Mouse (Mus musculus): ENCODE measurements around the gene Atad1. TPM values are rescaled to one million over a fixed set of nuclear protein-coding genes. Genes with fewer than 3 reads are reported as not detected.
"Not testable (repeated sequence)": the region's sequence is repeated elsewhere in the genome, so short reads cannot be mapped to it uniquely, and the experiment has no call there.

Atad1 gene
- polyA plus RNA-seq, 1 experiment from 2014 or later, result 71.5 TPM

- Histone ChIP-seq H3K4me1 (ENCODE audit: control insufficient read depth, insufficient read depth, low read length) (no peaks in the 10 kb centered on the region), H3K4me2 (ENCODE audit: low read depth, severe bottlenecking) (peak overlapping the region; percentile 73), H3K4me3 (ENCODE audit: low read depth, low read length) (peak overlapping the region; percentile 94), H3K27ac (replicated peaks; ENCODE audit: low read depth, low read length) (peak overlapping the region; percentile 68), H3K9me3 (ENCODE audit: control insufficient read depth, low read length) (no peaks in the 10 kb centered on the region), H3K36me3 (ENCODE audit: control insufficient read depth, insufficient read depth, low read length) (no peaks in the 10 kb centered on the region), H3K27me3 (ENCODE audit: control insufficient read depth, insufficient read depth, low read length) (no peaks in the 10 kb centered on the region), H3K9ac (ENCODE audit: low read length) (peak overlapping the region; percentile 93)
- peak; percentile 95 for ATAC-seq (ENCODE audit: insufficient number of reproducible peaks, low FRiP score, low TSS enrichment, low read depth)
- DNase-seq (ENCODE audit: low spot score), result peak; percentile 93
- whole genome bisulfite sequencing, result under 1% methylated on average over 63 of the region's 63 CpGs
These were observed 27.6 kb downstream of the Atad1 start for GRCm38 (mm10) chr19:32711761-32712541.

GRCm38 (mm10) chr19:32710288-32710687 is 29.3 kb downstream of the Atad1 start:
- Histone ChIP-seq H3K4me1 (ENCODE audit: control insufficient read depth, insufficient read depth, low read length) (no peaks in the 10 kb centered on the region), H3K27me3 (ENCODE audit: control insufficient read depth, insufficient read depth, low read length) (no peaks in the 10 kb centered on the region), H3K9me3 (ENCODE audit: control insufficient read depth, low read length) (no peaks in the 10 kb centered on the region), H3K27ac (replicated peaks; ENCODE audit: low read depth, low read length) (no peak overlapping the region), H3K4me2 (ENCODE audit: low read depth, severe bottlenecking) (no peak overlapping the region), H3K4me3 (ENCODE audit: low read depth, low read length) (no peak overlapping the region), H3K9ac (ENCODE audit: low read length) (no peak overlapping the region), H3K36me3 (ENCODE audit: control insufficient read depth, insufficient read depth, low read length) (no peaks in the 10 kb centered on the region)
- DNase-seq (ENCODE audit: low spot score) (no peak), ATAC-seq (ENCODE audit: insufficient number of reproducible peaks, low FRiP score, low TSS enrichment, low read depth) (no peak)
- 84% methylated on average over 3 of the region's 3 CpGs for WGBS

- Histone ChIP-seq H3K27ac (replicated peaks; ENCODE audit: low read depth, low read length) (no peak overlapping the region), H3K36me3 (ENCODE audit: control insufficient read depth, insufficient read depth, low read length) (0 out of 2 replicates have a peak, but pooled peaks cover 2% of the 10 kb centered on the region), H3K4me1 (ENCODE audit: control insufficient read depth, insufficient read depth, low read length) (no peaks in the 10 kb centered on the region), H3K9me3 (ENCODE audit: control insufficient read depth, low read length) (no peaks in the 10 kb centered on the region), H3K27me3 (ENCODE audit: control insufficient read depth, insufficient read depth, low read length) (no peaks in the 10 kb centered on the region), H3K9ac (ENCODE audit: low read length) (no peak overlapping the region), H3K4me2 (ENCODE audit: low read depth, severe bottlenecking) (no peak overlapping the region), H3K4me3 (ENCODE audit: low read depth, low read length) (no peak overlapping the region)
- ATAC-seq (ENCODE audit: insufficient number of reproducible peaks, low FRiP score, low TSS enrichment, low read depth) (no peak), DNase-seq (ENCODE audit: low spot score) (no peak)
- WGBS, result 90% methylated on average over 5 of the region's 5 CpGs
These were observed 30.6 kb downstream of the Atad1 start for GRCm38 (mm10) chr19:32708996-32709395.

DNA sequence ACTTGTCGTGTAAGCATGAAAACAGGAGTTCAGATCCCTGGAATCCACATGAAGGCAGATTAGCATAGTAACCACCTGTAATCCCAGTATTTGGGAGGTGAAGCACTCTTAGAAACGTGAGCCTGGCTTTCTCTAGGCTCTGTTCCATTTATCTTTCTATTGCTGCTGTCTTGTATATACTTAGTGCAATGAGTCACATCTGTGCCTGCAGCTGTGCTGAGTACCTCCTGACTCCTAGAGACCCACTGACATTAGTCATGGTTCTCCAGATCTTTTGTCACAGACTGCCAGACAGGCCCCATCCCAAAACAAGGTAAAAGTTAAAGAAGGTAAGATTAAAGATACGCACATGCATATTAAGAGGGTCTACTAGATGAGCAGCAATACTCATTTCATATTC is 37.4 kb downstream of the Atad1 start:
- H3K27me3 ChIP-seq (ENCODE audit: control insufficient read depth, insufficient read depth, low read length), result no peaks in the 10 kb centered on the region
- H3K4me1 ChIP-seq (ENCODE audit: control insufficient read depth, insufficient read depth, low read length), result no peaks in the 10 kb centered on the region
- H3K36me3 ChIP-seq (ENCODE audit: control insufficient read depth, insufficient read depth, low read length), result peaks cover 5% of the 10 kb centered on the region
- DNase-seq (ENCODE audit: low spot score), result no peak
- H3K4me2 ChIP-seq (ENCODE audit: low read depth, severe bottlenecking), result no peak overlapping the region
- no peak for ATAC-seq (ENCODE audit: insufficient number of reproducible peaks, low FRiP score, low TSS enrichment, low read depth)
- H3K9me3 ChIP-seq (ENCODE audit: control insufficient read depth, low read length), result no peaks in the 10 kb centered on the region
- H3K4me3 ChIP-seq (ENCODE audit: low read depth, low read length), result no peak overlapping the region
- 86% methylated on average over 3 of the region's 3 CpGs for WGBS
- no peak overlapping the region for H3K9ac ChIP-seq (ENCODE audit: low read length)
- no peak overlapping the region for H3K27ac ChIP-seq (replicated peaks; ENCODE audit: low read depth, low read length)

- no peak for ATAC-seq (ENCODE audit: insufficient number of reproducible peaks, low FRiP score, low TSS enrichment, low read depth)
- H3K9ac ChIP-seq (ENCODE audit: low read length), result no peak overlapping the region
- H3K27ac ChIP-seq (replicated peaks; ENCODE audit: low read depth, low read length), result no peak overlapping the region
- no peaks in the 10 kb centered on the region for H3K4me1 ChIP-seq (ENCODE audit: control insufficient read depth, insufficient read depth, low read length)
- WGBS, result 89% methylated on average over 2 of the region's 2 CpGs
- DNase-seq (ENCODE audit: low spot score), result no peak
- H3K36me3 ChIP-seq (ENCODE audit: control insufficient read depth, insufficient read depth, low read length), result peaks cover 6% of the 10 kb centered on the region
- no peaks in the 10 kb centered on the region for H3K27me3 ChIP-seq (ENCODE audit: control insufficient read depth, insufficient read depth, low read length)
- no peak overlapping the region for H3K4me3 ChIP-seq (ENCODE audit: low read depth, low read length)
- H3K4me2 ChIP-seq (ENCODE audit: low read depth, severe bottlenecking), result no peak overlapping the region
- no peaks in the 10 kb centered on the region for H3K9me3 ChIP-seq (ENCODE audit: control insufficient read depth, low read length)
These were observed 42.9 kb downstream of the Atad1 start for GRCm38 (mm10) chr19:32696674-32697073.

- Histone ChIP-seq H3K9me3 (ENCODE audit: control insufficient read depth, low read length) (no peaks in the 10 kb centered on the region), H3K27me3 (ENCODE audit: control insufficient read depth, insufficient read depth, low read length) (no peaks in the 10 kb centered on the region), H3K4me2 (ENCODE audit: low read depth, severe bottlenecking) (no peak overlapping the region), H3K9ac (ENCODE audit: low read length) (no peak overlapping the region), H3K36me3 (ENCODE audit: control insufficient read depth, insufficient read depth, low read length) (peaks cover 4% of the 10 kb centered on the region), H3K27ac (replicated peaks; ENCODE audit: low read depth, low read length) (no peak overlapping the region), H3K4me1 (ENCODE audit: control insufficient read depth, insufficient read depth, low read length) (no peaks in the 10 kb centered on the region), H3K4me3 (ENCODE audit: low read depth, low read length) (no peak overlapping the region)
- no peak for DNase-seq (ENCODE audit: low spot score)
- WGBS, result 87% methylated on average over 6 of the region's 6 CpGs
- ATAC-seq (ENCODE audit: insufficient number of reproducible peaks, low FRiP score, low TSS enrichment, low read depth), result no peak
These were observed 49.9 kb downstream of the Atad1 start for GRCm38 (mm10) chr19:32689724-32690123.

GRCm38 (mm10) chr19:32688227-32688626 is 51.4 kb downstream of the Atad1 start:
- H3K4me1 ChIP-seq (ENCODE audit: control insufficient read depth, insufficient read depth, low read length); DNase-seq (ENCODE audit: low spot score); H3K27ac ChIP-seq (replicated peaks; ENCODE audit: low read depth, low read length); H3K36me3 ChIP-seq (ENCODE audit: control insufficient read depth, insufficient read depth, low read length); H3K4me3 ChIP-seq (ENCODE audit: low read depth, low read length); H3K27me3 ChIP-seq (ENCODE audit: control insufficient read depth, insufficient read depth, low read length); ATAC-seq (ENCODE audit: insufficient number of reproducible peaks, low FRiP score, low TSS enrichment, low read depth); H3K9me3 ChIP-seq (ENCODE audit: control insufficient read depth, low read length); H3K4me2 ChIP-seq (ENCODE audit: low read depth, severe bottlenecking); H3K9ac ChIP-seq (ENCODE audit: low read length): not testable (repeated sequence)
- WGBS, result 83% methylated on average over 3 of the region's 3 CpGs

- Histone ChIP-seq H3K36me3 (ENCODE audit: control insufficient read depth, insufficient read depth, low read length) (no peaks in the 10 kb centered on the region; the same call in none of the 2 replicates), H3K4me1 (ENCODE audit: control insufficient read depth, insufficient read depth, low read length) (no peaks in the 10 kb centered on the region), H3K4me3 (ENCODE audit: low read depth, low read length) (no peak overlapping the region), H3K4me2 (ENCODE audit: low read depth, severe bottlenecking) (no peak overlapping the region), H3K9ac (ENCODE audit: low read length) (no peak overlapping the region), H3K9me3 (ENCODE audit: control insufficient read depth, low read length) (no peaks in the 10 kb centered on the region), H3K27ac (replicated peaks; ENCODE audit: low read depth, low read length) (no peak overlapping the region), H3K27me3 (ENCODE audit: control insufficient read depth, insufficient read depth, low read length) (no peaks in the 10 kb centered on the region)
- no peak for DNase-seq (ENCODE audit: low spot score)
- 89% methylated on average over 5 of the region's 5 CpGs for WGBS
- no peak for ATAC-seq (ENCODE audit: insufficient number of reproducible peaks, low FRiP score, low TSS enrichment, low read depth)
These were observed 51.9 kb downstream of the Atad1 start for GRCm38 (mm10) chr19:32687721-32688120.

GRCm38 (mm10) chr19:32683081-32683480 is 56.5 kb downstream of the Atad1 start:
- ATAC-seq (ENCODE audit: insufficient number of reproducible peaks, low FRiP score, low TSS enrichment, low read depth), result no peak
- 91% methylated on average over 5 of the region's 5 CpGs for WGBS
- no peak overlapping the region for H3K4me3 ChIP-seq (ENCODE audit: low read depth, low read length)
- no peaks in the 10 kb centered on the region for H3K27me3 ChIP-seq (ENCODE audit: control insufficient read depth, insufficient read depth, low read length)
- DNase-seq (ENCODE audit: low spot score), result no peak
- no peaks in the 10 kb centered on the region; the same call in none of the 2 replicates for H3K36me3 ChIP-seq (ENCODE audit: control insufficient read depth, insufficient read depth, low read length)
- no peaks in the 10 kb centered on the region for H3K9me3 ChIP-seq (ENCODE audit: control insufficient read depth, low read length)
- no peaks in the 10 kb centered on the region for H3K4me1 ChIP-seq (ENCODE audit: control insufficient read depth, insufficient read depth, low read length)
- H3K4me2 ChIP-seq (ENCODE audit: low read depth, severe bottlenecking), result no peak overlapping the region
- no peak overlapping the region for H3K27ac ChIP-seq (replicated peaks; ENCODE audit: low read depth, low read length)
- H3K9ac ChIP-seq (ENCODE audit: low read length), result no peak overlapping the region

All from limb, embryonic 11.5 days (tissue).